Mouse (Mus musculus) CH12.LX (cell line): Measurements from ENCODE around the gene Pak7.

Experiments
- BHLHE40 ChIP-seq: IDR thresholded peaks from 2 replicates; pipeline ENCODE4 v1.6.1; 2011; ENCODE audit warnings: mild to moderate bottlenecking, low read depth, low read length, improper control_type of control experiment
- CTCF ChIP-seq, 2 experiments: IDR thresholded peaks in 1 of 2; conservative IDR thresholded peaks in 1 of 2; 2 replicates each; pipeline ENCODE4 v1.5.1; 2011 to 2012; ENCODE audit warnings: low read depth in 2 of 2, low read length in 2 of 2, improper control_type of control experiment in 1 of 2, inconsistent platforms in 1 of 2, mild to moderate bottlenecking in 1 of 2, moderate library complexity in 1 of 2
- EP300 ChIP-seq: IDR thresholded peaks from 2 replicates; pipeline ENCODE4 v1.6.1; 2011; ENCODE audit warnings: low read length, improper control_type of control experiment
- MAFK ChIP-seq: IDR thresholded peaks from 2 replicates; pipeline ENCODE4 v1.6.1; 2011; ENCODE audit warnings: low read length, improper control_type of control experiment; ENCODE audit not compliant: insufficient replicate concordance
- POLR2A ChIP-seq: IDR thresholded peaks from 2 replicates; pipeline ENCODE4 v1.6.1; 2011; ENCODE audit warnings: low read depth, mild to moderate bottlenecking, improper control_type of control experiment, low read length
- POLR2AphosphoS2 ChIP-seq: IDR thresholded peaks from 2 replicates; pipeline ENCODE4 v1.6.1; 2011; ENCODE audit warnings: low read depth, low read length, improper control_type of control experiment
- ZKSCAN1 ChIP-seq: IDR thresholded peaks from 2 replicates; pipeline ENCODE4 v1.6.1; 2012; ENCODE audit warnings: low read depth, inconsistent platforms, low read length, improper control_type of control experiment, borderline replicate concordance

DNA sequence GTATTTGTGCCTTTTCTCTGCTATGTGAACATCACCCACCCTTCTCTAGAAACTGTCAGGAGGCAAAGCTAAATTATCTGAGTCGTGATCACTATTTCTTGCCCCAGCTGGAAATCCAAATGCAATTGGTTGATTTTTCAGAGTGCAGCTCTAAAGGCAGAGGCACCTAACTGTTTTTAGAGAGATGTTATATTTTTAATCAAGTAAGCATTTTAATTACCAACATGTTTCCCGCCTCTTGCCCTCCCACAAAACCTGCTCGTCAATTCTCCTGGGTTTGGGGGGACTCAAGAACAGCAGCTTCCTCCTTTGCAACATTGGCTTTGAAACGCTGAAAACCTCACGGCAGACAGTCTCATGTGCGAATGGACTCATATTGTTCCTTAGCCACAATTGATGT, 274.4 kb downstream of the Pak7 start:
- TF ChIP-seq POLR2A (no peak), POLR2AphosphoS2 (no peak), CTCF (conservative IDR thresholded peaks at IDR 0.05 in 1 of 2, IDR thresholded peaks at IDR 0.05 in 1 of 2; ENCODE audit: low read depth in 2 of 2, low read length in 2 of 2) (no peak), EP300 (no peak), BHLHE40 (no peak), MAFK (no peak), ZKSCAN1 (no peak)
